Mouse (Mus musculus): ENCODE measurements around the gene Ppp1r35.

- no peak for TF ChIP-seq POLR2A (IDR thresholded peaks at IDR 0.05; ENCODE audit: borderline replicate concordance, extremely low read depth, insufficient read depth, insufficient read length, poor library complexity, severe bottlenecking)
- TF ChIP-seq CTCF (IDR thresholded peaks at IDR 0.05; ENCODE audit: borderline replicate concordance, extremely low read depth, insufficient read depth, insufficient read length): no peak
Measured at GRCm38 (mm10) chr5:137828694-137829093, 50.0 kb downstream of the Ppp1r35 start.
